Mouse (Mus musculus): ENCODE measurements around the gene Irak2.

Gene Irak2

DNA sequence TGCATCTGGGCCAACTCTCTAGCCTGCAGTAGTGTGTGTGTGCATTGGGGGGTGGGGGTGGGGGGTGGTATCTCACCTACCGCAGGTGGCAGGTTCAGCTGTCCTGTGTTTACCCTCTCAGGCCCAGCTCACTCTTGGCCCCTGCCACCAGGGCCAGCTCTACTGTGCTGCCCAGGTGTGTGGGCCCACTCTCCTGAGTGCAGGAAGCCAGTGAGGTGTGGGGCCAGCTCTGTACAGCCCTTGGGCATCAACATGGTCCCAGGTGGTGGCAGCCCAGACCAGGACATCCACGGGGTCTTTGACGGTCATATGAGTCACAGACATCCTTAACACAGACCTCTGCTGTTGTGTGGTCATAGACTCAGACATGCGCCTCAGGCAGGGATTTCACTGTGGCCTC is 5.4 kb upstream of the Irak2 start:
- no peak for DNase-seq (ENCODE audit: inconsistent age in 2 of 2, low spot score in 1 of 2)

DNA sequence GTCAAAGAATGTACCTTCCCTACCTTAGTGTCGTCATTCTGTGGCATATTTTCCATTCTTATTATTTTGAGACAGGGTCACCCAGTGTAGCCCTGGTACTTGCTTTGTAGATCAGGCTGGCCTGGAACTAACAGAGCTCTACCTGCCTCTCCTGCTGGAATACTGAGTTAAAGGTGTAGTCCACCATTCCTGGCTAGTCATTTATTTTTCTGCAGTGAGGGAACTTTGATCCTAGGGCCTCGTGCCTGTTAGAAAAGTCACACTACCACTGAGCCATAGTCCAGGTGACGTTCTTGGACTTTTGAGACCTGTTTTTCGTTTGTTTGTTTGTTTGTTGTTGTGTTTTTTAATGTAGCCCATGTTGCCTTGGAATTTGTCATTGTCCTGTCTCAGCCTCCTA is 934 bp downstream of the Irak2 start:
- DNase-seq (ENCODE audit: inconsistent age in 2 of 2, low spot score in 1 of 2): no peak

DNA sequence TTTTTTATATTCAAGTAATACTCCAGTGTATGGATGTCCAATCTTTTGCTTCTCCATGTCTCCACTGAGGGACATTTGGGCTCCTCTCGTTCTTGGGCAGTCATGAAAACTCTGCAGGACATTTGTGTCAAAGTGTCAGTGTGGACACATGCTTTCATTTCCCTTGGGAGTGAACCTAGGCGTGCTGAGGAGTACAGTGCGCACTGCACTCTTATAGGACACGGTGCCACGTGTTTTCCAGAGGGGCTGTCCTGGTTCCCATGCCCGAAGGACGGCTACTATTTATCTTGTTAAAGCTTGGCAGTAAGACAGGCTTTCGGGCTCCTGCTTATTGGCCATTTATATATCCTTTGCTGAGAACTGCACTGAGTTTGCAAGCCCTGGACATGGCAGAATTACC is 4.3 kb downstream of the Irak2 start:
- DNase-seq (ENCODE audit: inconsistent age in 2 of 2, low spot score in 1 of 2): peak in 1 of 2 experiments; percentile 33

DNA sequence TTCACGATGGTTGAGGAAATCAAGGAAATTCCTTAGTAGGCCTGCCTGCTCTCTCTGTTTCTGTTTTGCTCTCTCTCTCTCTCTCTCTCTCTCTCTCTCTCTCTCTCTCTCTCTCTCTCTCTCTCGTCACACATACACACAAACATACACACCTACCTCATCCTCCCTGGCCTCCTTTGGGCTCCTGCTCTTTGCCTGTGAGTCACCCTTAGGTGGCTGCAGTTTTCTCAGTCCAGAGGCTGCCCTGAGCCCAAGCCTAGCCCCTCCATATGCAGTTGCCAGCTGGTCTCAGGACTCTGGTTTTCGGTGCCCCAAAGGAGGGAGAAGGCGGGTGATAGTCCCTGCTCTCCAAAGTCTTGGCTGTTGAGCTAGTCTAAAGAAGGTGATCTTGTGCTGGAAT is 4.8 kb downstream of the Irak2 start:
- DNase-seq (ENCODE audit: inconsistent age in 2 of 2, low spot score in 1 of 2): no peak

DNA sequence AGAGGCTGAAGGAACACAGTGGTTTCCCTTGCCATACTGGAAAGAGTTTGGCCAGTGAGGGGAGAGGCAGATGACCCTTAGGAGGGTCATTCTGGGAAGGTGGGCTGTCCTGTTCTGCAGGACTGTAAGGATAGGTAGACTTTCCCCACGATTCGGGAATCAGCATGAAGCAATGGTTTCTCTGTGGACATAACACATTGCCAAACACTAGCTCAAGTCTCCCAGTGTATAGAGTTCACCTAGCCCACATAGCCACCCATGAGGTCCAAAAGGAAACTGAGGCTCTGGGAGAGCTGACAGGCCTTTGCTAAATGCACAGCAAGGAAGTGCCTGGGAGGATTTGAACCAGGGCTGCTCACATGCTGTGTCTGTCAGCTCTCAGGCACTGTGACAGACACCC is 5.7 kb downstream of the Irak2 start:
- no peak for DNase-seq (ENCODE audit: inconsistent age in 2 of 2, low spot score in 1 of 2)

DNA sequence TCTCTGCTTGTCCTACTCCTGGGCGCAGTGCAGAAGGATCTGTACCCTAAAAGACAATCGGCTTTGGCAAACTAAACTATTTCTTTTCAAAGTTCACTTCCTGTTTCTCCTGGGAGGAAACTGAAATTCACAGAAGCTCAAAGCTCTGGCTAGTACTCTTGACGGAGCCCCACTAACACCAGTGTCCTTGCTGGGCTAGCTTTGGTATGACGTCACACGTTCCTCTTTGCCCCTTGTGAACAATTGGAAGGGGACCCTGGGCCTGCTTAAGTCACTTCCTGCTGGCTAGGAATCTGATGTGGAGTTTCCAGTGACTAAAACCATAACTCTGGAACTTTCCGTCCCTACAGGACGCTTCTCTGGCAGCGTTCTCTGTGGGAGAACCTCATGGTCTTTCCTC is 6.5 kb downstream of the Irak2 start:
- peak; percentile 71 to 78 for DNase-seq (ENCODE audit: inconsistent age in 2 of 2, low spot score in 1 of 2)

DNA sequence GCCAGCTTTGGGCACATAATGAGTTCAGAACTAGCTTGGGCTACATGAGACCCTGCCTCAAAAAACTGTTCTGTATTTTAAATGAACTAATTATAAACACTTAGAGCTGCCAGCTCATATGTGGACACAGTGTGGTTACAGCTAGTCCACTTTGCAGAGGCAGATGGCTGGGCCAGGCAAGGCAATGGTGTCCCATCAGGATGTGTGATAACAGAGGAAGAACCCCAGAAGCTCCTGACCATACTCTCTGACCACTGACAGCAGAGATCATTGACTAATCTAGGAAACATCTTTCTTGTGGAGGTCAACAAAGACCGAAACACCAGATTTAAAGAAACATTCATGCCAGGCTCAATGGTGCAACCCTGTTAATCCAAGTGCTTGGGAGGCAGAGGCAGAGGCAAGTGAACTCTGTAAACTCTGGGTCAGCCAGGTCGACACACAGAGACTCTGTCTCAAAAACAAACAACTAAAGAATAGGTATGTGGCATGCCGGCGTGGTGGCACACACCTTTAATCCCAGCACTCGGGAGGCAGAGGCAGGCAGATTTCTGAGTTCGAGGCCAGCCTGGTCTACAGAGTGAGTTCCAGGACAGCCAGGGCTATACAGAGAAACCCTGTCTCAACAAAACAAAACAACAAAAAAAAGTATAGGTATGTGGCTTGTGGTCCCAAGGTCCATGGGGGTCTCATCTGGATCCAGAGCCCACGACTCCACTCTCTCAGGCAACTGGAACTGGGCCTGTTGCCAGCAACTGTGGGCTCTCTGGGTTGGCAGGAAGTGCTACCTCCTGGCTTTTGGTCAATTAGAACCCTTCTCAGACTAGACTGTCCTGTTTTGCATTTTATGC is 11.3 kb downstream of the Irak2 start:
- DNase-seq (ENCODE audit: inconsistent age in 2 of 2, low spot score in 1 of 2): no peak

DNA sequence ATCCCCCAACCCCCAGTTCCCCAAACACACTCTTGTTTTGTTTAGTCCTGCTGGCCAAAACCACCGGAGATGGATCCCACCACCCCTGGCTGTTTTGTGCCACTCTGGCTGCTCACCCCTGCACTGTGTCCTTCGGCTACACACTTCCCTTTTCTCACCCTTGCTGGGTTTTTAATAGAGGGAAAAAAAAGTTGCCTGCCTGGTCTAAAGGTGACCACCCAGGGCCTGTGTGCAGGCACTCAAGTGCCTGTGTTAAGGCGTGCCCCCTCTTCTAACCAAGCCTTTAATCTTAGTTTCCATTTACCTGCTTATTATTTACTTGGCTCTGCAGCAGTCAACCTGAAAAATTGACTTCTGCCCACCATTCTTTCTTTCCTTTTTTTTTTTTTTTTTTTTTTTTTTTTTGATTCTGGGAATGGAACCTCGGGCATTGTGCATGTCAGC is 12.0 kb downstream of the Irak2 start:
- DNase-seq (ENCODE audit: inconsistent age in 2 of 2, low spot score in 1 of 2): no peak

DNA sequence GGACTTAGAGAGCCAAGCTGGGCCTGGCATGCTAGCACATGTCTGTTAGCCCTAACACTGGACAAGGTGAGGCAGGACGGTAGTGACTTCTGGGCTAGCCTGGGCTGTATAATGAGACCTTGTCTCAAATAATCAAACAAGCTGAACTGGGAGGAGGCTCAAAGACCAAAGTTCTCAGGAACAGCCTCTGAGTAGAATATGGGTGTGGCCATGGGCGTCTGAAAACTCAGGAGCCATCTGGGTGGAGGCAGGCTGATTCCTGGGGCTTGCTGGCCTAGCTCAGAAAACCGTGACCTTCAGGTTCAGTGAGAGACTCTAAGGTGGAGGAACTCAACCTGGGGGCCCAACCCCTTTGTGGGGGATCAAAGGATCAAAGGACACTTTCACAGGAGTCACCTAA is 13.4 kb downstream of the Irak2 start:
- no peak for DNase-seq (ENCODE audit: inconsistent age in 2 of 2, low spot score in 1 of 2)

DNA sequence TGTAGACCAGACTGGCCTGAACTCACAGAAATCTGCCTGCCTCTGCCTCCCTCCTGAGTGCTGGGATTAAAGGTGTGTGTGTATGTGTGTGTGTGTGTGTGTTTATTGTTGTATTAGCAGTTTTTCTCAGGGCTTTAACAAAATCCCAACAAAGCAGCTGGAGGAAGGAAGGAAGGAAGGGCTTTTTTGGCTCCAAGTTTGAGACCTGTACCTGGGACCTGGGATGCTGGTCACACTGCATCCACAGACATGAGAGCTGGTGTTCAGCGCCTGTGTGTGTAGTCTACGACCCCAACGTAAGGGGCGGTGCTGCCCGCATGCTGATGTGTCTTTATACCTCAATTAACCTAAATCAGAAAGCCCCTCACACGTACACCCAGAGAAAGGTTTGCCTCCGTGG is 15.3 kb downstream of the Irak2 start:
- DNase-seq (ENCODE audit: inconsistent age in 2 of 2, low spot score in 1 of 2): no peak

DNA sequence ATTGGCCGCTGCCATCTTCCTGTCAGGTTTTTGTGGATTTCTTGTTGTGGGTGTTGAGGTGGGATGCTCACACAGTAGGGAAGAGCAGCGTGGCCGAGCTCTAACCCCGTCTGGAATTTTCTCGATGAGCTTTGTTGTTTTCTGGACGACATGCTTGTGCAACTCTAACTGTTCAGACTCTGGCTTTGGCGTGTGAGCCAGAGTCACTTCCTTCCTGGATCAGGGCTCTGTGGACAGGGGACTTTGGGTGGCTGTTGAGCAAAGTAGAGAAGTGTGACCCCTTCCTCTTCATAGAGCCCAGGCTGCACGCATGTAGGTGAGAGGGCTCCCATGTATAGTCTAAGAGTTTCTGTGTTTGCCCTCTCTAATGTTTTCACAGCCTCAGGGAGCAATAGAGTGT is 15.8 kb downstream of the Irak2 start:
- peak in 1 of 2 experiments; percentile 55 for DNase-seq (ENCODE audit: inconsistent age in 2 of 2, low spot score in 1 of 2)

DNA sequence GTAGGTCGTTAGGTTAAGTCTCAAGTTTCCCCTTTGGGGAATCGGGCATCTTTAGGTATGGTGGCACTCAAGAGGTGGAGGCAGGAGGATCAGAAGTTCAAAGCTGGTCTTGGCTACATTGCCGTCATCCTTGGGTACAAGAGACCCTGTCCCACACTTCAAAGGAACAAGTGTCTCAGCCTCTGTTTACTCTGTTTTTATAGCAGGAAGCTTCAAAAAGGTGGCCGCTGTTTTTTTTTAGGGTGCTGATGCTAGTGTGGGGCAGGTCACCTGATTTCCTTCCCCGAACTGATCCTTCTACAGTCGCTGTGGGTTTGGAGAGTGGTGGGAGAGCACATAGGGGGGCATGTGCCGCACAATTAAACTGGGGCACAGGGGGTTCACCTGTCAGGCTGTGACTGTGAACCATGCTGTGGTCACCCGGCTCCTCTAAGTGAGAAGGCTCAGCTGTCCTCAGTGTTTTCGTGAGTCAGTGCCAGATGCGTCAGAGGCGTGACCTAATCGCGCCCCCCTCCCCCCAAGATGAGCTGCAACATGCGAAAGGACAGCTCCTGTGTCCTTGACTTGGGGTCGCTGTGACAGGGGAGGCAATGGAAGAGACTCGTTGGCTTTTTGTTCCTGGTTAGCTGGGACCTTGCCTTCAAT is 16.6 kb downstream of the Irak2 start:
- DNase-seq (ENCODE audit: inconsistent age in 2 of 2, low spot score in 1 of 2): peak; percentile 89 to 96

DNA sequence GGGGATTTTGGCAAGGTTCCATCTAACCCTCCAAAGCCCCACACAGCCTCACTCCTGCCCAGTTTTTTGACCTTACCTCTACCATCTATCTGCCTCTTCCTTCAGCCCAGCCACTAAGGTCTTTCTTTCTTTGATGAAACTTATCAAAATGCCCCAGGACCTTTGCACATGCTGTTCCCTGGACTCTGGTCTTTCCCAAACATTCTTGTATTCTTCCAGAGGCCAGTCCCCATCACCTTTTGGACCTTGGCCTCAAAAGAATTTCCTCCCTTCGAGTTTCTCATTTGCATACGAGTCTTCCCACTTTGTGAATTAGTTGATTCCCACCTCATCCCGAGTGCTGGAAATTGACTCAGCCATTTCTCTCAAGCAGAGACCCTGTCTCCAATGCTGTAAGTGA is 17.2 kb downstream of the Irak2 start:
- DNase-seq (ENCODE audit: inconsistent age in 2 of 2, low spot score in 1 of 2): no peak

DNA sequence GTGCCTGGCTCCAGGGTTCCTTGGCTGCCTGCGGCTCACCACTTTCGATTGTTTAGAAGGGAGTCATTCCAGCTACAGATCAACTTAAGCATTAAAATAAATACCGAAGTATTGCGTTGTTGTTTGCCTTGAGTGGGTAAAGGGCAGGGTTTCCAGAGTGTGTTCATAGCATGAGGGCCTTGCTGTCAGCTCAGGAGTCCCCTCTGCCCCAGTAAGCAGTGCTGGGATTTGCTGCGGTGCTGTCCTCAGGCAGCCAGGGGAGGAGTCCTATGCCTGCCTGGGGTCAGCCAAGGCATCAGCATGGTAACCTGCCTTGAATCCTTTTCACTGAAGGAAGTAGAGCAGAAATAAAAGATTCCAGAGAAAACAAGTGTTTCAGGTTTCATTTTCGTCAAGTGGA is 18.6 kb downstream of the Irak2 start:
- peak in 1 of 2 experiments; percentile 55 for DNase-seq (ENCODE audit: inconsistent age in 2 of 2, low spot score in 1 of 2)

DNA sequence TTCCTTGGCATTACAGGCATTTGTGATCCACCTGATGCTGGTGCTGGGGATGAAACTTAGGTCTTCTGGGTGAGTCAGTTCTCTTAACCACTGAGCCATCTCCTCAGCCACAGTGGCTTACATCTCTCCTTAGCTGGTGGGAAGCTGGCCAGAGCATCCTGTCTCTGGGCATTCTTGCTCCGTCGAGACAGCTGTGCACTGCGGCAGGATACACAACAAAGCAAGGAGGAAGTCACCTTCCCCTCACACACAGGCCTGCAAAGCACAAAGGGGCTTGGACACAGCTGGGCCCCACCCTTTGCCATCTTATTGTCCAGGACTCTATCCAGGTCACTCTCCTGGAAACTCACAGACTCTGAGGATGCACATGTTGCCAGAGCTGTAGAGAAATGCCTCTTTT is 20.0 kb downstream of the Irak2 start:
- DNase-seq (ENCODE audit: inconsistent age in 2 of 2, low spot score in 1 of 2): peak; percentile 34 to 54

DNA sequence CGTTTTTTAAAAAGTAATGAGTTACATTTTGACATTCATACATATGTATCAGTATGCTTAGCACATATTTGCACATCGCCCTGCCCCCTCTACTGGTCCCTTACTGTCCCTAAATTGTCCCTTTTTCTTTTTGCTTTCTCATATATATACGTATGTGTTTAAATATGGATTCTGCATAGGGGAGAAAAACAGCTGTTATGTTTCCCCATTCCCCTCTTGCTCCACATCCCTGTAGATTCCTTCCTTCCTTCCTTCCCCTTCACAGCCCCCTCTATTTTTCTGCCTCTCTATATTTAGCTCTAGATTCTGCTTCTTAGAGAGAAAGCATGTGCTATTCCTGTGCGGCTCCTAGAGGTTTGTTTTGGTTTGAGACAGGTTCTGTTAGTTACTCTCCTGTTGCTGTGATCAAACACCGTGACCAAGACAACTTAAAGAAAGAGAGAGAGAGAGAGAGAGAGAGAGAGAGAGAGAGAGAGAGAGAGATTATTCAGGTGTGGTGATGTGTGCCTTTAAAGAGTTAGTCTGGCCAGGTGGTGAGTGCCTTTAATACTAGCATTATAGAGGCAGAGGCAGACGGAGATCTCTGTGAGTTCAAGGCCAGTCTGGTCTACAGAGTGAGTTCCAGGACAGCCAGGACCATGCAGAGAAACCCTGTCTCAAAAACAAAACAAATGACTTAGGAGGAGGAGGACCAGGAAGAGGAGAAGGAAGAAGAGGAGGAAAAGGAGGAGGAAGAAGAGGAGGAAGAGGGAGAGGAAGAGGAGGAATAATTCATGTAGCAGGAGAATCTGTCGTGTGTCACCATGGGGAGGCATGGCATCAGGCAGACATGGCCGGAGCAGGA is 21.6 kb downstream of the Irak2 start:
- DNase-seq (ENCODE audit: inconsistent age in 2 of 2, low spot score in 1 of 2): no peak

DNA sequence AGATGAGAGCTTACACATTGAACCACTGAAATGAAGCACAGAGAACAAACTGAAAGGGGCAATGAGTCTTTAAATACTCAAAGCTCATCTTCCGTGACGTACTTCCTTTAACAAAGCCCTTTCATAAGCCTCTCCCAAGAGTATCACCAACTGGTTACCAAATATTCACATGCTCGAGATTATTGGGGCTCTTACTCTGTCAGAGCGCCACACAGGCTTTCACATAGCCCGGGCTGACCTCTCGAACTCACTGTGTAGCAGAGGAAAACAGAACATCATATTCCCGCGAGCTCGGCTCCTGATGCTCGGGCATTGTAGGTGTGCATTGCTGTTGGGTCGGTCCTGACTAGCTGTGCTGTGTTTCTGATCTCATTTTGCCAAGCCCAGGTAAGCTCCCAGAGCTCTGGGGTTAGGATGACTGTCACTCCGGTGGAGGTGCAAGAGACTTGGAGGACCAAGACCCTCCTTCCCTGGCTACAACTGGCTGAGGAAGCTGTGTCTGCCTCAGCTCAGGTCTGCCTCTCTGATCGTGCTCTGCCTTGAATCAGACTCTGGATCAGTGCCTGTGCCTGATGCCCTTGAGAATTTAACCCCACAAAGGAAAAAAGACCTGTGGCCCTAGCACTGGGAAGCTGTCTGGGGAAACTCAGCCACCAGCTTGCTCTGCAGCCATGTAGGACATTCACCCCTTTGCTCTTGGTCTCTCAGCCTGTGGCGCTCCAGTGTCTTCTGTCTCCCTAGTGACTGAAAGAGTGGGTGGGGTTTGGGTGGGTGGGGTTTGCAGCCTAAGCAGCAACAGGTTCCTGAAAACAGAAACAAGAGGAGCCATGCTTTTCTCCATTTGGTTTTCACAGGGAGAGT is 22.5 kb downstream of the Irak2 start:
- DNase-seq (ENCODE audit: inconsistent age in 2 of 2, low spot score in 1 of 2): peak; percentile 41 to 69

DNA sequence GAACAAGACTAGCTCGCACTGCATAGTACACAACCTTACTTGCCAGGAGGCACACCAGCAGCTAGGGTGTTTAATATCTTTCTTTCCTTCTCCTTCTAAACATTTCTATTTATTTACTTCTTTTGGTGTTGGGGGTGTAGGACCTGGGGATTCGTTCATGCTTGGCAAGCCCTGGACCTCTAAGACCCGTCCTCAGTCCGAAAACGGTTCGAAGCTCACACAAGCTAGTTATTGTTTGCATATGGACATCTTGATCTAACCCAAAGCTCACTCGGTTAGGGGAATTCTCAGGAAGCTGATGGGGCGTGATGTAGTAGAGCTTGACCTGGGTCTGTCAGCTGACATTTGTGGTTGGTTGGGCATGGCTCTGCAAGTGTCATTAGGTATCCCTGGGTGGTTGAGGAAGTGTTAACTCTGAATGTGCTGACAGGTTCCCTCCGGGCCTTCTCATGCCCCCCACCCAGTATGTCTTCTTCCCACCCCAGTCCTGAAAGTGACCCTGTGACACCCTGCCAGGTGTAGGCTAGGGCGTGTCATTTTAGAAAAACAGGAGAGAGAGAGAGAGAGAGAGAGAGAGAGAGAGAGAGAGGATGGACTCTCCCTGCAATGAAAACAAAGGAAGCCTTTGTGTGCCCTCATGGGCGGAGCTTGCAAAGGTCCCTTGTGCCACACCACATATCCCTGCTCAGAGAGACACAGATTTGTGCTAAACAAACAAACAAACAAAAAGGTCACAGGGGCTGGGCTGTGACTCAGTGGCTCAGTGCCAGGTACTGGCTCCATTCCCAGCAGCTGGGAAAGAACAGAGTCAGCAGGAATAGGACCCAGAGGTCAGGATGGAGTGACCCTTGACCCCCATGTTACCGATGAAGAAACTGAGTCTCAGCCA is 23.3 kb downstream of the Irak2 start:
- peak; percentile 66 to 89 for DNase-seq (ENCODE audit: inconsistent age in 2 of 2, low spot score in 1 of 2)

DNA sequence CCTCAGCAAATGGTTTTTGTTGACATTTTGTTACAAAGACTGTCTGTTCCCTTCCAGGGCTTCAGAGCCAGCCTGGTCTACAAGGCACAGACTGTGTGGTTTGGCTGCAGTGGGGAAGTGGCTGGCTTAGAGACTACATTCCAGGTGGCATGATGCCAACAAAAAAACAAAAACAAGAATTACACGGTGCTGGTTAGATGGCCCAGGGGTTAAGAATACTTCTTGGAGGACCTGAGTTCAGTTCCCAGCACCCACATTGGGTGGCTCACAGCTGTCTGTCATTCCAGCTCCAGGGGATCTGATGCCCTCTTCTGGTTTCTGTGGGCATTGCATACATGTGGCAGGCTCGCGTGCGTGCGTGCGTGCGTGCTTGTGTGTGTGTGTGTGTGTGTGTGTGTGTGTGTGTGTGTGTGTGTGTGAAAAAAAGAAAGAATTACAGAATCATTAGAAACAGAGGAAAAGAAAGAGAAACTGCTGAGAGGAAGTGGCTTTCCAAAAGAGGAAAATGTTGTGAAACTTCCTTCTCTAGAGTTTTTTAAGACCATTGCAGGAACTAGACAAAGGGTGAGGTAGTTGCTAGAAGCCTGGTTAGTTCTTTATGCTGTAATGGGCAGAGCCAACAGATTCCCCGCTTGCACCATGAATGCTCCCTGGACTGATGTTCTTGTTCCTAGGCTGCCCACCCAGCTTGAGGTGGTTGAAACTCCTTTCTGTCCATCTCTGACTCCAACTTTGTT is 24.9 kb downstream of the Irak2 start:
- no peak for DNase-seq (ENCODE audit: inconsistent age in 2 of 2, low spot score in 1 of 2)

Data from adrenal gland, adult (tissue).